Mouse (Mus musculus): ENCODE measurements at regions not wholly inside any gene's neighbourhood (a gene's known extent, or its start where the extent isn't known, plus 50 kb on each side); places are given as distances from the start of the nearest gene placed in this dataset.
A peak's percentile ranks its signal among the peaks of the same experiment; 100 is the strongest.

DNA sequence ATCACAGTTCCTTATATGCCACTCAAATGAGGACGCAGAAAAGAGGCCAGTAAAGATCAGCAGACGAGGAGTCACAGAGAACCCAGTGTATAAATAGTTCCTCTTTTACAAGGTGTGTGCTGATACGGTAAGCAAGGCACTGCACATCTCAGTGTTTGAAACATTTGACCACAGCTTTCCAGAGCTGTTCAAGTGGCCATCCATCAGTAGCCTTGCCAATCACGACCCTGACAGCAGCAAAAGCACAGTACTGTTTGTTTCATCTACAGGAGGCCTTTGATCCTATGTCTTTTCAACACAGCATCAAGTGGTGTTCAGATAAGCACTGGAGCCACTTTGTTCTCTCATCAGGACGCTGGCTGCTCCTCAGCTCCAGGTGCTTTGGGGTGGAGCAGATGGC, 511.4 kb upstream of the Adarb2 start:
- DNase-seq (ENCODE audit: extremely low read depth, low read depth, low spot score) = no peak
- Histone ChIP-seq H3K27me3 (ENCODE audit: control insufficient read depth, insufficient read depth, low read length) (no peaks in the 10 kb centered on the region), H3K4me3 (ENCODE audit: insufficient read depth, low read depth, low read length) (no peak overlapping the region), H3K79me2 (ENCODE audit: control insufficient read depth, insufficient read depth, low read length) (no peaks in the 10 kb centered on the region), H3K9ac (ENCODE audit: low read depth, low read length) (no peak overlapping the region), H3K4me1 (ENCODE audit: control insufficient read depth, insufficient read depth, low read length) (no peaks in the 10 kb centered on the region), H3K27ac (replicated peaks; ENCODE audit: insufficient read depth, low read depth, low read length) (no peak overlapping the region), H3K36me3 (ENCODE audit: control insufficient read depth, insufficient read depth, low read length) (no peaks in the 10 kb centered on the region)
- no peak for TF ChIP-seq POLR2A (IDR thresholded peaks at IDR 0.05; ENCODE audit: extremely low read depth, insufficient read depth, low read length)
- no peak for TF ChIP-seq CTCF (IDR thresholded peaks at IDR 0.05; ENCODE audit: low read depth, low read length)
- 46% methylated on average over 5 of the region's 5 CpGs for WGBS

DNA sequence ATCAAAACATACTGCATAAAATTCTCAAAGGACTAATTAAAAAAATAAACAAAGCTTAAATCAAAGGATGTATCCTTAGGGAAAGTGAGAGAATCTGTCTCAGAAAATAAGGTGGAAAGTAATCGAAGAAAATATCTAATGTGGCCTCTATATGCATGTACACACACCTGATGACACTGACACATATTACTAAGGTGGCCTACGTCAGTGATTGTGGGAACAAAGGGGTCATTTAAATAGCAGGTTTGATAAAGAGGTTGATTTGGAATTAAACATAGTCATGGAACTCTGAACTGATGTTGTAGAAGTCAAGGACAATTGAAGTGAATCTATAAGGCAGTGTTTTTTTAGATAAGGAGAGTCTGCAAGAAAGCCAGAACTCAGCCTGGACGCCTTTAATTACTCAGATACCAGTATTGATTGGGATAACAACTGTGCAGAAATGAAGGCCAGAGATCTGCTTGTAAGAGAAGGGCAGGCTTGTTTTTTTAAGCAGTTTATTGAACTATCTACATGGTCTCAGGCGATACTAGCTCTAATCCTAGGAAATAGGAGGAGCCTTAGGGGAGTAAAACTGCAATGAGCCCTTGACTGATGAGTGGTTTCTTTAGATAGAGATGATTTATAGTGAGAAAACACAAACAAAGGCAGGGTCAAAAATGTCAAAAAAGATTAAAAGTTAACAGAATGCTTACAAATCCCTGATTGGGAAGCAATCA, 504.9 kb upstream of the Adarb2 start:
- WGBS = 39% methylated on average over 4 of the region's 4 CpGs
- DNase-seq (ENCODE audit: extremely low read depth, low read depth, low spot score) = peak; percentile 12
- H3K27me3 ChIP-seq (ENCODE audit: control insufficient read depth, insufficient read depth, low read length) = no peaks in the 10 kb centered on the region
- H3K9ac ChIP-seq (ENCODE audit: low read depth, low read length) = no peak overlapping the region
- H3K27ac ChIP-seq (replicated peaks; ENCODE audit: insufficient read depth, low read depth, low read length) = no peak overlapping the region
- no peaks in the 10 kb centered on the region for H3K4me1 ChIP-seq (ENCODE audit: control insufficient read depth, insufficient read depth, low read length)
- no peak for TF ChIP-seq POLR2A (IDR thresholded peaks at IDR 0.05; ENCODE audit: extremely low read depth, insufficient read depth, low read length)
- TF ChIP-seq CTCF (IDR thresholded peaks at IDR 0.05; ENCODE audit: low read depth, low read length) = no peak
- no peaks in the 10 kb centered on the region for H3K36me3 ChIP-seq (ENCODE audit: control insufficient read depth, insufficient read depth, low read length)
- no peaks in the 10 kb centered on the region for H3K79me2 ChIP-seq (ENCODE audit: control insufficient read depth, insufficient read depth, low read length)
- no peak overlapping the region for H3K4me3 ChIP-seq (ENCODE audit: insufficient read depth, low read depth, low read length)

DNA sequence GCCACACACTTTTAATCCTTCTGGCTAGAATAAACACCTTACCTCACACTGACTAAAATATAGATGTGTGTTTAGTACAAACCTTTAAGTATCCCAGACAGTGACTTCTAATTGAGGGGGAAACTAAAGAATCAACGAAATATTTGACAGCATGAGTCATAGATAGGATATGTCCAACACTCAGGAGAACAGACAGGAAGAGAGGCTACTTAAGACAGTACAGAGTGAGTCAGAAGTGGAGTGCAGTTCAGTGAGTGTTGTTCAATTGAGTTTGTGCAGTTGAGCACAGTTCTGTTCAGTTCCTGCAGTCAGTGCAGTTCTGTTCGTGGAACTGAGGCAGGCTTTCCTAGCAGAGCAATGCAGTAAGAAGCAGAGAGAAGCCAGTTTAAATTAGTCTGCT, 481.1 kb upstream of the Adarb2 start:
- Histone ChIP-seq H3K9ac (ENCODE audit: low read depth, low read length) (no peak overlapping the region), H3K4me3 (ENCODE audit: insufficient read depth, low read depth, low read length) (no peak overlapping the region), H3K27me3 (ENCODE audit: control insufficient read depth, insufficient read depth, low read length) (no peaks in the 10 kb centered on the region), H3K27ac (replicated peaks; ENCODE audit: insufficient read depth, low read depth, low read length) (no peak overlapping the region), H3K4me1 (ENCODE audit: control insufficient read depth, insufficient read depth, low read length) (no peaks in the 10 kb centered on the region), H3K36me3 (ENCODE audit: control insufficient read depth, insufficient read depth, low read length) (no peaks in the 10 kb centered on the region), H3K79me2 (ENCODE audit: control insufficient read depth, insufficient read depth, low read length) (no peaks in the 10 kb centered on the region)
- WGBS = 32% methylated on average over 2 of the region's 2 CpGs
- no peak for DNase-seq (ENCODE audit: extremely low read depth, low read depth, low spot score)
- TF ChIP-seq POLR2A (IDR thresholded peaks at IDR 0.05; ENCODE audit: extremely low read depth, insufficient read depth, low read length) (no peak), CTCF (IDR thresholded peaks at IDR 0.05; ENCODE audit: low read depth, low read length) (no peak)

DNA sequence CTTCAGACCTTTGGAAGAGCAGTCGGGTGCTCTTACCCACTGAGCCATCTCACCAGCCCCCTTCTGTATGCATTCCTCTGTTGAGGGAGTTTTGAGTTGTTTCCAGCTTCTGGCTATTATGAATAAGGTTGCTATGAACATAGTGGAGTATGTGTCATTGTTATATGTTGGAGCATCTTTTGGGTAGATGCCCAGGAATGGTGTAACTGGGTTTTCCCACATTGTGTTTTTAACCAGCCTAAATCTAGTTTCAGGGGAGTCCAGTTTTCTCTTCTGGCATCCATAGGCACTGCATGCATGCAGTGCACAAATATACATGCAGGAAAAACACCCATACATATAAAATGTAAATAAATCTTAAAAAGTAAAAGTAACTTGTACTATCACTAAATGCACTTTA, 453.0 kb upstream of the Adarb2 start:
- WGBS = 65% methylated on average over 1 of the region's 1 CpGs
- no peak overlapping the region for H3K9ac ChIP-seq (ENCODE audit: low read depth, low read length)
- TF ChIP-seq POLR2A (IDR thresholded peaks at IDR 0.05; ENCODE audit: extremely low read depth, insufficient read depth, low read length) (no peak), CTCF (IDR thresholded peaks at IDR 0.05; ENCODE audit: low read depth, low read length) (no peak)
- no peaks in the 10 kb centered on the region for H3K36me3 ChIP-seq (ENCODE audit: control insufficient read depth, insufficient read depth, low read length)
- no peaks in the 10 kb centered on the region for H3K27me3 ChIP-seq (ENCODE audit: control insufficient read depth, insufficient read depth, low read length)
- no peaks in the 10 kb centered on the region for H3K4me1 ChIP-seq (ENCODE audit: control insufficient read depth, insufficient read depth, low read length)
- DNase-seq (ENCODE audit: extremely low read depth, low read depth, low spot score) = no peak
- H3K4me3 ChIP-seq (ENCODE audit: insufficient read depth, low read depth, low read length) = no peak overlapping the region
- H3K27ac ChIP-seq (replicated peaks; ENCODE audit: insufficient read depth, low read depth, low read length) = no peak overlapping the region
- no peaks in the 10 kb centered on the region for H3K79me2 ChIP-seq (ENCODE audit: control insufficient read depth, insufficient read depth, low read length)

DNA sequence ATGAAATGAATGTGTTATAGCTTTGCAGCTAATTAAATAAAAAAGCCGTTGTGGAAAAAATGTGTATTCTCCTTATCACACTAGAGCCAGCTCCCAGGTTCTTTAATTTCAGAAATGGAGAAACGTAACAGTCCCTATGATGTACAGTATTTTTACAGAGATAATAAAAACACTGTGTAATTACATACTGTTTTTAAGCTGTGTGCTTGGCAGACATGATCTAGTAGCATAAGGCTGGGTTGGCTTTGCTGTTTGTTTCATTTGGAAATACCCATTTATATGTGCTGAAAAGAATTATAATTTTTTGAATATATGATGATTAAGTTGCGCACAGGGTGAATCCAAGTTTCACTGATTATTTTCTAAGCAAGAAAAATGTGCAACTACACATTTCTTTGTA, 417.4 kb upstream of the Adarb2 start:
- DNase-seq (ENCODE audit: extremely low read depth, low read depth, low spot score) = no peak
- no peaks in the 10 kb centered on the region for H3K4me1 ChIP-seq (ENCODE audit: control insufficient read depth, insufficient read depth, low read length)
- 71% methylated on average over 3 of the region's 3 CpGs for WGBS
- H3K27ac ChIP-seq (replicated peaks; ENCODE audit: insufficient read depth, low read depth, low read length) = no peak overlapping the region
- TF ChIP-seq POLR2A (IDR thresholded peaks at IDR 0.05; ENCODE audit: extremely low read depth, insufficient read depth, low read length) = no peak
- no peak for TF ChIP-seq CTCF (IDR thresholded peaks at IDR 0.05; ENCODE audit: low read depth, low read length)
- no peaks in the 10 kb centered on the region for H3K79me2 ChIP-seq (ENCODE audit: control insufficient read depth, insufficient read depth, low read length)
- H3K27me3 ChIP-seq (ENCODE audit: control insufficient read depth, insufficient read depth, low read length) = no peaks in the 10 kb centered on the region
- H3K36me3 ChIP-seq (ENCODE audit: control insufficient read depth, insufficient read depth, low read length) = no peaks in the 10 kb centered on the region
- H3K4me3 ChIP-seq (ENCODE audit: insufficient read depth, low read depth, low read length) = no peak overlapping the region
- H3K9ac ChIP-seq (ENCODE audit: low read depth, low read length) = no peak overlapping the region

DNA sequence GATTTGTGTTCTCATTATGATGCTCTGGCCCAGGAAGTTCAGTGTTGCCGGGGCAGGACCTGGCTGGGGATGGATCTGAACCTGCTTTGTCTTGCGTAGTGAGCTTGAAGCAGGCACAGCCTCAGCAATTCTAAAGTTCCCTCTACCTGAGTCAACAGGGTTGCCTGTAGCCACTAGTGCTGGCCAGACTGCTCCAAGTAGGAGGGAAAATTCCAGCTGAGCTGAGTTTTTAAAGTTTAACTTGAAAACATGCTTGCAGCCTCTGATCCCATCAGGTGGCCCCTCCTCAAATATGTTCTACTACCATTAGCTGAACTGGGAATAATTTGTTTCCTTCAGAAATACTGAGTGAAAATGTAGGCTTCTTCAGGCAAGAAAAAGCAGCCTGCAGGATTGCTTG, 412.6 kb upstream of the Adarb2 start:
- 78% methylated on average over 2 of the region's 2 CpGs for WGBS
- no peaks in the 10 kb centered on the region for H3K27me3 ChIP-seq (ENCODE audit: control insufficient read depth, insufficient read depth, low read length)
- H3K36me3 ChIP-seq (ENCODE audit: control insufficient read depth, insufficient read depth, low read length) = no peaks in the 10 kb centered on the region
- H3K9ac ChIP-seq (ENCODE audit: low read depth, low read length) = no peak overlapping the region
- no peaks in the 10 kb centered on the region for H3K79me2 ChIP-seq (ENCODE audit: control insufficient read depth, insufficient read depth, low read length)
- H3K4me1 ChIP-seq (ENCODE audit: control insufficient read depth, insufficient read depth, low read length) = no peaks in the 10 kb centered on the region
- H3K4me3 ChIP-seq (ENCODE audit: insufficient read depth, low read depth, low read length) = no peak overlapping the region
- DNase-seq (ENCODE audit: extremely low read depth, low read depth, low spot score) = no peak
- TF ChIP-seq CTCF (IDR thresholded peaks at IDR 0.05; ENCODE audit: low read depth, low read length) (no peak), POLR2A (IDR thresholded peaks at IDR 0.05; ENCODE audit: extremely low read depth, insufficient read depth, low read length) (no peak)
- H3K27ac ChIP-seq (replicated peaks; ENCODE audit: insufficient read depth, low read depth, low read length) = no peak overlapping the region

Data from liver, adult 2 months (tissue).